Mouse (Mus musculus): ENCODE measurements around the gene Dcst1. TPM values are rescaled to one million over a fixed set of nuclear protein-coding genes. Genes with fewer than 3 reads are reported as not detected.

Gene Dcst1
- polyA plus RNA-seq, 1 experiment from 2014 or later, result 0.38 TPM

- peaks cover 12% of the 10 kb centered on the region for H3K4me1 ChIP-seq
- peak; percentile 90 for ATAC-seq (ENCODE audit: low FRiP score, low read depth)
- H3K9me3 ChIP-seq, result no peaks in the 10 kb centered on the region
- no peaks in the 10 kb centered on the region for H3K36me3 ChIP-seq
- H3K27me3 ChIP-seq, result no peaks in the 10 kb centered on the region
- H3K27ac ChIP-seq, result peak overlapping the region; percentile 28; the same call in 1 of the 2 replicates
- peak overlapping the region; percentile 80 for H3K4me2 ChIP-seq (replicated peaks)
- H3K9ac ChIP-seq, result peak overlapping the region; percentile 72
- H3K4me3 ChIP-seq, result peak overlapping the region; percentile 61
- WGBS, result 1% methylated on average over 29 of the region's 29 CpGs
Observed at GRCm38 (mm10) chr3:89378394-89379067, 13.5 kb upstream of the Dcst1 start.

GRCm38 (mm10) chr3:89377831-89378230 lies 12.8 kb upstream of the Dcst1 start:
- Histone ChIP-seq H3K4me1 (peaks cover 12% of the 10 kb centered on the region), H3K4me2 (replicated peaks) (peak overlapping the region; percentile 80), H3K9ac (no peak overlapping the region), H3K27ac (peak overlapping the region; percentile 28; the same call in 1 of the 2 replicates), H3K27me3 (no peaks in the 10 kb centered on the region), H3K36me3 (no peaks in the 10 kb centered on the region), H3K9me3 (no peaks in the 10 kb centered on the region), H3K4me3 (peak overlapping the region; percentile 61)
- ATAC-seq (ENCODE audit: low FRiP score, low read depth), result peak; percentile 18; the same call in 1 of the 2 replicates
- WGBS, result 71% methylated on average over 4 of the region's 4 CpGs

GRCm38 (mm10) chr3:89373581-89374231 lies 8.7 kb upstream of the Dcst1 start:
- Histone ChIP-seq H3K9me3 (no peaks in the 10 kb centered on the region), H3K27me3 (no peaks in the 10 kb centered on the region), H3K9ac (no peak overlapping the region), H3K4me1 (peaks cover 7% of the 10 kb centered on the region), H3K4me3 (no peak overlapping the region), H3K4me2 (replicated peaks) (no peak overlapping the region), H3K27ac (no peak overlapping the region), H3K36me3 (no peaks in the 10 kb centered on the region)
- WGBS, result 44% methylated on average over 5 of the region's 5 CpGs
- no peak for ATAC-seq (ENCODE audit: low FRiP score, low read depth)

- H3K4me3 ChIP-seq, result no peak overlapping the region
- H3K9me3 ChIP-seq, result no peaks in the 10 kb centered on the region
- no peak for ATAC-seq (ENCODE audit: low FRiP score, low read depth)
- H3K27me3 ChIP-seq, result no peaks in the 10 kb centered on the region
- WGBS, result 60% methylated on average over 11 of the region's 11 CpGs
- H3K4me1 ChIP-seq, result 0 out of 2 replicates have a peak, but pooled peaks cover 12% of the 10 kb centered on the region
- no peak overlapping the region for H3K4me2 ChIP-seq (replicated peaks)
- no peak overlapping the region for H3K27ac ChIP-seq
- H3K9ac ChIP-seq, result no peak overlapping the region
- H3K36me3 ChIP-seq, result no peaks in the 10 kb centered on the region
Observed at GRCm38 (mm10) chr3:89367338-89367737, 2.3 kb upstream of the Dcst1 start.

GRCm38 (mm10) chr3:89365486-89366414 lies 697 bp upstream of the Dcst1 start:
- Histone ChIP-seq H3K4me1 (0 out of 2 replicates have a peak, but pooled peaks cover 12% of the 10 kb centered on the region), H3K4me2 (replicated peaks) (no peak overlapping the region), H3K9ac (0 out of 2 replicates have a peak overlapping the region, but pooled peaks have one; percentile 25), H3K36me3 (no peaks in the 10 kb centered on the region), H3K27ac (no peak overlapping the region), H3K9me3 (no peaks in the 10 kb centered on the region), H3K27me3 (no peaks in the 10 kb centered on the region), H3K4me3 (no peak overlapping the region)
- WGBS, result 65% methylated on average over 20 of the region's 20 CpGs
- ATAC-seq (ENCODE audit: low FRiP score, low read depth), result no peak

- Histone ChIP-seq H3K36me3 (no peaks in the 10 kb centered on the region), H3K4me1 (0 out of 2 replicates have a peak, but pooled peaks cover 12% of the 10 kb centered on the region), H3K4me3 (no peak overlapping the region), H3K4me2 (replicated peaks) (no peak overlapping the region), H3K9ac (no peak overlapping the region), H3K27ac (no peak overlapping the region), H3K27me3 (no peaks in the 10 kb centered on the region), H3K9me3 (no peaks in the 10 kb centered on the region)
- no peak for ATAC-seq (ENCODE audit: low FRiP score, low read depth)
- WGBS, result 71% methylated on average over 8 of the region's 8 CpGs
Observed at GRCm38 (mm10) chr3:89364631-89365030, 422 bp downstream of the Dcst1 start.

- no peaks in the 10 kb centered on the region for H3K36me3 ChIP-seq
- H3K4me3 ChIP-seq, result no peak within 1 kb of the TSS
- no peak for ATAC-seq (ENCODE audit: low FRiP score, low read depth)
- H3K27ac ChIP-seq, result no peak within 1 kb of the TSS
- H3K9ac ChIP-seq, result no peak within 1 kb of the TSS
- no peaks in the 10 kb centered on the region for H3K27me3 ChIP-seq
- no peak within 1 kb of the TSS for H3K4me2 ChIP-seq (replicated peaks)
- H3K4me1 ChIP-seq, result 0 out of 2 replicates have a peak, but pooled peaks cover 12% of the 10 kb centered on the region
- 87% methylated on average over 7 of the region's 7 CpGs for WGBS
- H3K9me3 ChIP-seq, result no peaks in the 10 kb centered on the region
Observed at GRCm38 (mm10) chr3:89361675-89362074, 3.4 kb downstream of the Dcst1 start, which contains the start of gene Dcst2. TSS of gene Dcst2 (plus strand) at chr3:89361975.

- H3K9ac ChIP-seq, result no peak overlapping the region
- H3K36me3 ChIP-seq, result no peaks in the 10 kb centered on the region
- 78% methylated on average over 3 of the region's 3 CpGs for WGBS
- no peaks in the 10 kb centered on the region for H3K9me3 ChIP-seq
- H3K4me3 ChIP-seq, result no peak overlapping the region
- no peak for ATAC-seq (ENCODE audit: low FRiP score, low read depth)
- H3K4me1 ChIP-seq, result 0 out of 2 replicates have a peak, but pooled peaks cover 4% of the 10 kb centered on the region
- no peak overlapping the region for H3K27ac ChIP-seq
- no peak overlapping the region for H3K4me2 ChIP-seq (replicated peaks)
- H3K27me3 ChIP-seq, result no peaks in the 10 kb centered on the region
Observed at GRCm38 (mm10) chr3:89360237-89360636, 4.8 kb downstream of the Dcst1 start.

- Histone ChIP-seq H3K4me1 (0 out of 2 replicates have a peak, but pooled peaks cover 4% of the 10 kb centered on the region), H3K36me3 (no peaks in the 10 kb centered on the region), H3K9ac (no peak overlapping the region), H3K4me3 (no peak overlapping the region), H3K27ac (no peak overlapping the region), H3K9me3 (no peaks in the 10 kb centered on the region), H3K27me3 (no peaks in the 10 kb centered on the region), H3K4me2 (replicated peaks) (no peak overlapping the region)
- no peak for ATAC-seq (ENCODE audit: low FRiP score, low read depth)
- WGBS, result 76% methylated on average over 6 of the region's 6 CpGs
Observed at GRCm38 (mm10) chr3:89359630-89360029, 5.4 kb downstream of the Dcst1 start.

- Histone ChIP-seq H3K27ac (no peak overlapping the region), H3K27me3 (no peaks in the 10 kb centered on the region), H3K9ac (no peak overlapping the region), H3K36me3 (no peaks in the 10 kb centered on the region), H3K4me2 (replicated peaks) (no peak overlapping the region), H3K4me3 (no peak overlapping the region), H3K4me1 (no peaks in the 10 kb centered on the region), H3K9me3 (no peaks in the 10 kb centered on the region)
- no peak for ATAC-seq (ENCODE audit: low FRiP score, low read depth)
- 62% methylated on average over 9 of the region's 9 CpGs for WGBS
Observed at GRCm38 (mm10) chr3:89356029-89356428, 9.0 kb downstream of the Dcst1 start.

GRCm38 (mm10) chr3:89355512-89355902 lies 9.5 kb downstream of the Dcst1 start:
- WGBS, result 79% methylated on average over 6 of the region's 6 CpGs

More at GRCm38 (mm10) chr3:89355512-89355902, 9.5 kb downstream of the Dcst1 start:
- no peak overlapping the region for H3K27ac ChIP-seq
- ATAC-seq (ENCODE audit: low FRiP score, low read depth), result no peak; the same call in 1 of the 2 replicates
- H3K27me3 ChIP-seq, result no peaks in the 10 kb centered on the region
- H3K36me3 ChIP-seq, result no peaks in the 10 kb centered on the region
- peaks cover 3% of the 10 kb centered on the region for H3K4me1 ChIP-seq
- H3K9me3 ChIP-seq, result no peaks in the 10 kb centered on the region
- no peak overlapping the region for H3K4me2 ChIP-seq (replicated peaks)
- H3K9ac ChIP-seq, result 0 out of 2 replicates have a peak overlapping the region, but pooled peaks have one; percentile 14
- H3K4me3 ChIP-seq, result no peak overlapping the region
